Mouse (Mus musculus): ENCODE results near the gene Gm49416.

- no peak for TF ChIP-seq CTCF (IDR thresholded peaks at IDR 0.05; ENCODE audit: extremely low read depth, insufficient read depth, insufficient read length, insufficient replicate concordance)
- TF ChIP-seq POLR2A (IDR thresholded peaks at IDR 0.05; ENCODE audit: low read depth, low read length): no peak
Observed at GRCm38 (mm10) chr19:8864265-8864664, 24.5 kb upstream of the Gm49416 start.

Measured in spleen, adult 2 months (tissue).